Mouse (Mus musculus) embryo, embryonic 11 days (tissue): ENCODE results near the gene Vsnl1.

Experiments used
- DNase-seq: peaks from one replicate; pipeline ENCODE4 v3.0.0-alpha.2; 2015

The Vsnl1 gene

DNA sequence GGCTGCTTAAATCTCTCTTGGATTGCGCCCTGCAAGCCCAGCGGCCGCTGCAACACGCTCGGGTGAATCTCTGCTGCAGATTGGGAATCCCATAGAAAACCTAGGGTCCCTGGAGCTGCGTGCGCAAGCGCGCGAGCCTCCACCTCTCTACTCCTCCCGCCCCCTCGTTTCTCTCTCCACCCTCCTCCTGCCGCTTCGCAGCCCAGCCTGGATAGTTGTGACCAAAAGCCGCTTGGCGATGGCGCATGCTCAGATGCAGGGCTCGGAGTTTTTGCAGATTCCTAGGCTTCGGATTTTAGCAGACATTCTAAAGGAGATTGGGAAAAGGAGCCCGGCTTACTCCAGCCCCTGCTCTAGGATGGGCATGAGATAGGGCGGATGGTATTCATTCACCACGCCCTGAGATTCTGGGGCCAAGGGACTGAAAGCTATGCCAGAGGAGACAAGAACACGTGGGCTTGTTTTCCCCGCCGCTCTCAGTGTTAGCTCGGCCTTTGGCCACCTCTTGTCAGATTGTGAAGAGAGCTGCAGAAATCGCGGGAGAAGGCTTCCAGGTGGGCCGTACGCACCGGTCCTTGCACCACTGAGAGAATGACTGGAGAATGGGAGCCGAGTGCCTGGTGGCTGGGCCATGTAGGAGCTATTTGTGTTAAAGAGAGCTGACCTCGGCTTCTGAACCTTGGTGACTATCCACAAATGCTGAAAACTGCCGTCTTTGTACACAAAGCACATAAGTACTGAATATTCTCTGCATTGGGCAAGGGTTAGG is at the start of gene Vsnl1:
Gene Vsnl1, minus strand, starts transcription at position 117 of the 769 bp plus-strand sequence.
- DNase-seq, result peak; percentile 92

GRCm38 (mm10) chr12:11456632-11457031 is 20.2 kb upstream of the Vsnl1 start:
- DNase-seq, result no peak

DNA sequence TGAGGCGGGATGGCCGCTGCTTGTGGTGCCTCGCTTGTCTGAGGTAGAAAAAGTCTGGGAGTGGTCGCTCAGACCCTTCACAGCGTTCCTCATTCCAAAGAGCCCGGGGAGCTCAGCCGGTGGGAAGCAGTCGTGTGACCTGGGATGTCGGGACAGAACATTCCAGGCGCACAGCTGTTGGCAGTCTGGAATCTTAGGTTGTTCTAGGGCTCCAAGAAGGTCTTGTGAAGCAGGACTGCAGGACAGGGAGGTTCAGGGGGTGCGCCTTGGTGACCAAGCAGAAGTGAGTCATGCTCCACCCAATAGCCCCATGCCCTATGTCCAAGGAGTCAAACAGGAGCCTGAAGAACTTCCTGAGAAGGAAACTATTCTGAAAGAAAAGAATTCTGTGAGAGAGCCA is 19.8 kb upstream of the Vsnl1 start:
- no peak for DNase-seq

- DNase-seq, result peak; percentile 96
Observed at GRCm38 (mm10) chr12:11455549-11456194, 19.3 kb upstream of the Vsnl1 start, which contains the start of gene Rad51ap2. TSS of gene Rad51ap2 (plus strand) at chr12:11456079.

DNA sequence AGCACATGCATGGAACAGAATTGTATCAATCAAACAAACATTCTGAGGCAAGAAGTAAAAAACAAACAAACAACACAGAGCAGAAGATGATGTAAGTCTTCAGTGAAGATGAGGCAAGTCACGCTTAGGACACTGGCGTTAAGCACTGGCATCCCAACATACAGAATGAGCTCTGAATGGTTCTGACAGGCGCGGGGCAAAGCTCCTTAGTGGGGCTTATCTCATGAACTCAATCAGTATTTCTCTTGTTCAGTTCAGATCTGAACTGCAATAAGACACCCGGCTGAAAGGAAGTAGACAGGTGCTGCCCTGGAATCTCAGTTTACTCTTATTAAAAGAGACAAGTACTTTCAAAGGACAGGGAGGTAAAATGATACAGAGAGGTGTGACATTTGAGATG is 17.7 kb upstream of the Vsnl1 start:
- no peak for DNase-seq

DNA sequence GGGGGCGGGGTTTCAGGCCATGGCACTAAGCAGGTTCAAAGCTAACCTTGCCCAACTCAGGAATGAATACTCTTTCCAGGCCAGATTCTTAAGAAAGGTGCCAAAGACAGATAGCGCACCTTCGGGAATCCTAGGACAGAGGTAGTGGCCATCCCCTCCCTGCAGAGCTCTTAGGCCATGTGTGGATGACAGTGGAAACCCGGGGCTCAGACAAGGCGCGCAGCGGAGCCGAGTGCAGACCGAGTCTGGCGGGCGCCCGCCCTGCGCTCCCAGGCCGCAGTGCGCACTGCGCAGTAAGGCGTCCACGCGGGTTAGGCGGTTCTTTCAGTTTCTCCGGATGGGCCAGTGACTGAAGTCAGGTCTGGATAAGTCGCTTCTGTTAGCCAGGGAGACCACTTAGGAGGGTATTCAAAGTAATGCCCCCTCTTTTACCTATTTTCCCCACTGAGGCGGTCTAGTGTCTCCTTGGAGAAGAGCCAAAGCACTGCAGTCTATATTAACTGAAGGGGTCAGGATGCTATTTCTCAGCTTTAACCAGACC is 1.6 kb upstream of the Vsnl1 start:
- DNase-seq, result peak; percentile 27

GRCm38 (mm10) chr12:11437266-11437906 is 973 bp upstream of the Vsnl1 start:
- DNase-seq, result peak; percentile 91

DNA sequence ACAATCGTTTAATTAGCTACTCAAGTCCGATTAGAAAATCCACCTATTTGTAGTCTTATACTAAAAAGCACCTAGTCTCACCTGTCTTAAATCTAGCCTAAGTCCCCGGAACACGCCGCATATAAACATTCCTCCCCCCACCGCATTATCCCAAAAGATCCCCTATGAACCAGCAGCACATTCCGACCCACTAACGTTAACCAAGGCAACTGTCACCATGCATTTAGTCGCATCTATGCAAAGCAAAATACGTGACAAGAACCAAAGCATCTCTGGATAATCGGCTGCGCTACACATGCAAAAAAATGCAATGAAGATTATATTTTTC is 426 bp downstream of the Vsnl1 start:
- no peak for DNase-seq

DNA sequence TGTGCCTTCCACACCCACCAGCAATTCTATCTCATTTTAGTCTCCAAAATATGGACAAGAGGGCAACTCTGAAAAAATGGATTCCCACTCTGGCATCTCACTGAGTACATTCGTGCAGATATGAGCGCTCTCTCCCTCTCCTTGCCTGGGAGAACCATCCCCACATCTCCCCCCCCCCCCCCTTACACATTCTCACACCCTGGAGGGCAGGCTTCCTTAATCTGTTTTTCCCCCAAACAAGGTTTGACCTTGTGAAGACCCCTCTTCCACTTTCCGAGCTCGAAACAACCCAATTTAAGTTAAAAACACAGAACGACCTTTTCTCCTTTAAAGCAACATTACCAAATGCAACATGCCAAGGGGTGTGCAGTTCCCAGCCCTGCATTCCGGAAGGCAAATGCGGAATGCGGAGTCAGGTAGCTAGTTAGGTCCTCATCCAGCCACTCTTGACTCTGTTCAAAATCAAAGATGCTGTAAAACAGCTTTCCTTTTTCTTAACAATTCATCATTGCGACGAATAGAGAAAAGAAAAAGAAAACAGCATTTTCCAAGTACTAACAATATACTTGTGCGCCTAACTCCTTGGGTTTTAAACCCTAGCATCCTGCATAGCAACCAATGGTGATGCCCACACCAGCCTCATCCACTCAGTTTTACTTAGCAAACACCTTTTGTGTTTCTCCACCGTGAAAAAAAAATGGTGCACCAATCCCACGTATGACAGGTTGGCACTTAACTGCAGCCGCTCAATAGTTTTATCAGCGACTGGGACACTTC is 979 bp downstream of the Vsnl1 start:
- DNase-seq, result peak; percentile 6

DNA sequence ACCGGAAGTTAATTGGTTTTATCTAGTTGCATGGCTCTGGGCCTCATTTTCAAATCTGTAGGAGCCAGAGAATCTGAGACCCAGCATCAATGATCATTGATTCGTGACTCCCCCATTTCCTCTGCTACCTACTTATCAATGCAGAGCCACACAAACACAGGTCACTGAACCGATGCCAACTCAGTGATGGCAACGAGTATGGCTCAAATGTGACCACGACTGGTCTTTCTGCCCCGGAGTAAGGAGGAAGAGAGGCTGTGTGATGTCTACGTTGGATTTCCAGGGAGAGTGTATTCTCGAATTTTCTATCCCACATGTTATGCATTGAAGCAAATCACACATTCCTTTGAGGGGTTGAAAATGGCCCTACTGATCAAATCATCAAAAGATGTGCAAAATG is 2.0 kb downstream of the Vsnl1 start:
- no peak for DNase-seq

DNA sequence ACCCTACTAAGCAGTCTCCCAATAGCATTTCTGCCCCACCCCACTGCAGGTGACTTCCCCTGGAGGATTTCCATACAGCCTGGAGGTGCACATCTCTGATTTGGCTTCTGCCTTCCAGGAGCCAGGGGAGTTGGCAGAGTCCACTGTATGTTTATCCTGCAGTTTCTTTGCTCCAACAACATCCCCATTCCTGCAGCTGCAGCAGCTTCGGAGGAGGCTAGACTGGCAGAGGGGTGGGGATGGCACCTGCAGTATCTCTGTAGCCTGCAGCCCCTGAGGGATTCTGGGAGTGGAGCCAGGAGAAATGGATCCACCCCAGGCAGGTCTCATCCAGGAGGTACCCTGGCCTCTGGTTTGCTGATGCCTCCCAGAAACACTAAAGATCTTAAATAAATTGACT is 2.7 kb downstream of the Vsnl1 start:
- no peak for DNase-seq

- DNase-seq, result no peak
Observed at GRCm38 (mm10) chr12:11433126-11433525, 3.3 kb downstream of the Vsnl1 start.

- no peak for DNase-seq
Observed at GRCm38 (mm10) chr12:11427396-11427795, 9.0 kb downstream of the Vsnl1 start.

- no peak for DNase-seq
Observed at GRCm38 (mm10) chr12:11418112-11418511, 18.3 kb downstream of the Vsnl1 start.

DNA sequence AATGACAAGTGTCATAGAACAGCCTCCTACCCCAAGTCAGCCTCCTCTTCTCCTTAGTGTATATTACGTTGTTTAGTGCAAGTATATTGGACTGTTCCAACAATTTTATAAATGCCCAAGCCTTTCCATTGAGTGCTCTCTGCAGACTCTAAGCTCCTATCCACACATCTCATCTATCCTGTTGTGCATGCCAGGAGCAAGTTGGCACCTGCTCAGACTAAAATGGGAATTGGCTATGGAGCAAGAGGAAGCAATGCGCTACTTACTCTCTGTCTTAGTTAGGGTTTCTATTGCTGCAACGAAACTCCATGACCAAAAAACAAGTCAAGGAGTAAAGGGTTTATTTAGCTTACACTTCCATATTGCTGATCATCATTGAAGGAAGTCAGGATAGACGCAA is 28.7 kb downstream of the Vsnl1 start:
- DNase-seq, result no peak

DNA sequence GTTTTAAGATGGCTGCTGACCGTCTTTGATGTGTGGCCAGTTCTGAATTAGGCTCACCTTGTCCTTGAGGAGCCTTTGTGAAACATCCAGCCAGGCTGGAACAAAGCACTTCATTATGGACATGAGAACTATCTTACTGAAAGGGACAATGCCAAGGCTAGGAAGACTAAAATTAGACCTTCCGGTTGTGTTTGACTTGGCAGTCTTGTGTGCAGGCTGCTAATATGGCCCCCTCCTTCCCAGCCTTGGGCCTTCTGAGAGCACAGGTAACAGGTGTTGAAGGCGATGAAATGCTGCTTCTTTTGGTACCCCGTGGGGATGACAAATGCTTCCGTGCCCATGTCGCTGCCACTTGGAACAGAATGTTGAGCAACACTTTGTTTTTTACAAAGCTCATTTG is 37.6 kb downstream of the Vsnl1 start:
- no peak for DNase-seq

DNA sequence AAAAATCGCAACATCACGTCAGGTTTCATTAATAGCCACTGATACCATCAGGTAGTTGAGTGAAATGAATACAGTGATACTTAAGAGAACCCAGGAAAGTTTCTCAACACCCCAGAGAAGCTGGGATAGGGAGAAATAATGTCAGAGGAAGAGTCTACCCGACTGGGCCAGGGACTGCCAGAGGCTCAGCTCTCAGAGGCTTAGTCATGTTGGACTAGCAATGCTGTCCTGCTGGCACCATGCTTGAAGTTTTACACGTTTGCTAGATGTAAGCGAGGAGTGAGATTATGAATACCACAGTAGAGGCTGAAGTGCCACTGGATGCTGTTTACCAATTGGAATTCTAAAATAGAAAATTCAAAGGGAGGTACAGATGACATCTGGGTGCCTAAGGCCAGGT is 39.4 kb downstream of the Vsnl1 start:
- DNase-seq, result no peak

GRCm38 (mm10) chr12:11395470-11395869 is 40.9 kb downstream of the Vsnl1 start:
- DNase-seq, result no peak

- peak; percentile 15 for DNase-seq
Observed at GRCm38 (mm10) chr12:11392525-11392924, 43.9 kb downstream of the Vsnl1 start.

GRCm38 (mm10) chr12:11391244-11391949 is 45.0 kb downstream of the Vsnl1 start:
- peak; percentile 37 for DNase-seq

GRCm38 (mm10) chr12:11389141-11389540 is 47.3 kb downstream of the Vsnl1 start:
- no peak for DNase-seq

GRCm38 (mm10) chr12:11384754-11385153 is 51.7 kb downstream of the Vsnl1 start:
- no peak for DNase-seq
